Mouse (Mus musculus) embryo, embryonic 11 days (tissue): ENCODE data around the gene Slc30a2.
A peak's percentile ranks its signal among the peaks of the same experiment; 100 is the strongest.
"Not testable (repeated sequence)": the region's sequence is repeated elsewhere in the genome, so short reads cannot be mapped to it uniquely, and the experiment has no call there.

Experiments
- DNase-seq: peaks from one replicate; pipeline ENCODE4 v3.0.0-alpha.2; 2015

The Slc30a2 gene

GRCm38 (mm10) chr4:134343071-134344031 is at the start of gene Slc30a2:
Slc30a2 (plus strand) TSS chr4:134343181.
- DNase-seq, result peak; percentile 37

DNA sequence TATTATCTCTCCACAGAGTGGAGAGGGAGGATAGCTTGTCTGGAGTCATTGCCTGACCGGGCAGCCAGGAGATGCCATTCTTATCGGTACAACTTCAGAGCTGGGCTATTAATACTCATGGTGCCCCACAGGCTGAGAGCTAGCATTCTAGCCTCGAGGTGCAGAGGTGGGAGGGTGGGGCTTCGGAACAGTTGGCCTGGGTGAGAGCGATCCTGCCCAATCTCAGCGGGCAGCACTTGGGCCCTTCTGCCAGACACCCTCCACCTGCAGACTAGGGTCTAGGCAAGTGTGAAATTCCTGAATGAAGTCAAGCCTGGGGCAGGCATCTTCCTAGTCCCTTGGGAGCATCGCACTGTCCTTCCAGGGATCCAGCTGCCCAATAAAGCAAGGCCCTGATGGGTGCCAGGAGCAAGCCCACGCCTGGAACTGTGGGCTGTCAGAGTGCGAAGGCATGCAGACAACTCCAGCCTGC is 49.3 kb upstream of the Slc30a2 start:
- no peak for DNase-seq

DNA sequence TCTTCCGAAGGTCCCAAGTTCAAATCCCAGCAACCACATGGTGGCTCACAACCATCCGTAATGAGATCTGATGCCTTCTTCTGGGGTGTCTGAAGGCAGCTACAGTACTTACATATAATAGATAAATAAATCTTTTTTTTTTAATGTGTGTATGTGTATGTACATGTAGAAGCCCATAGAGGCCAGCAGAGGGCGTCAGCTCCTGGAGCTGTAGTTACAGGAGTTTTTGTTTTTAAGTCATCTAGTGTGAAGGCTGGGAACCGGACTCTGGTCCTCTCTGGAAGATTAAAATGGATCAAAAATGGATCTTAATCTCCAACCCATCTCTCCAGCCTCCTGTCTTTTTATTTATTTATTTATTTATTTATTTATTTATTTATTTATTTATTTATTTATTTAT is 46.9 kb upstream of the Slc30a2 start:
- not testable (repeated sequence) for DNase-seq

- DNase-seq, result no peak
These were observed 46.5 kb upstream of the Slc30a2 start for GRCm38 (mm10) chr4:134296523-134296922.

GRCm38 (mm10) chr4:134297369-134297768 is 45.6 kb upstream of the Slc30a2 start:
- no peak for DNase-seq

GRCm38 (mm10) chr4:134298626-134299497 is 44.1 kb upstream of the Slc30a2 start:
- no peak for DNase-seq

DNA sequence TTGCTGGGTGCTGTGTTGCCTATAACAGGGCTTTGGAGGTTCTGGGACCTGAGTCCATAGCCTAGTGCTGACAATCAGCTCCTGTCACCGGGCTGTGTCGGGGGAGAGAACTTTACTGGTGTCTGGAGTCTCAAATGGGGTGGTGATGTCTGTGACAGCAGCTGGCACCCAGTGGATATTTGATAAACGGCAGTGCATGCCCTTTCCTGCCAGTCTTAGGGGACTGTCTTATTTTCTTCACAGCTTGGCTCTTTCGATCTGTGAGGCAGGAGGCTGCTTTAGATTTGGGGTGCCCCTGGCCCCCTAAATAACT is 43.5 kb upstream of the Slc30a2 start:
- DNase-seq, result no peak

GRCm38 (mm10) chr4:134300316-134300715 is 42.7 kb upstream of the Slc30a2 start:
- no peak for DNase-seq

DNA sequence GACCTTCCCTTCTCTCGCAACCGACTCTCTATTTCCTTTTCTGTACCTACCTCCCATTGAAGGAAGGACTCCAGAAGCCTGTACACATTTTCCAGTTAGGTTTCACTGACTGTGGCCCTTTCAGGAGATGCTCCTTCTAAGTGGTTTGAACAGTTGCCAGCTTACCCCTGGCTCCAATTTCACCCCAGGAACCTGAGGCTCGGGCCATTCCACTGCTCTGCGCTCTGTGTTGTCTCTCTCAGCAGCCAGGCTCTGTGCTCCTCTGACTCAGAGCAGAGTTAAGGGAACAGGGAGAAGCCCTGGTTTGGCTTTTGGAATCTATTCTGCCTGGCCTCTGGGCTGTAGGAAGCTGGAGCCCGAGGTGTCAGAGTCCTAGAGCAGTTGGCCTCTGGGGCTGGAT is 40.9 kb upstream of the Slc30a2 start:
- no peak for DNase-seq

DNA sequence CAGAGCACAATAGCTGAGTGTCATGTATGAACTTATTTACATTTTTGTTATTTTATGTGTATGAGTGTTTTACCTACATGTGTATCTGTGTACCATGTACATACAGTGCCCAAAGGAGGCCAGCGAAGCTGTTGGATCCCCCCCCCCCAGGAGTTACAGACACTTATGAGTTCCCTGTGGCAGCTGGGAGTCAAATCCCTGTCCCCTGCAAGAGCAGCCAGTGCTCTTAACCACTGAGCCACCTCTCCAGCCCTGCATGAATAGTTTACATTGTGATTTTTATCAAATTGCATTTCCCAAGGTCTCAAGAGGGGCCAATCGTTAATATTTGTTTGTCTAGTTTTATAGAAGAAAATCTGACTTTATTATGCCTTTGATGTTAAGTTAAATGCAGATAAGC is 36.0 kb upstream of the Slc30a2 start:
- DNase-seq, result no peak

DNA sequence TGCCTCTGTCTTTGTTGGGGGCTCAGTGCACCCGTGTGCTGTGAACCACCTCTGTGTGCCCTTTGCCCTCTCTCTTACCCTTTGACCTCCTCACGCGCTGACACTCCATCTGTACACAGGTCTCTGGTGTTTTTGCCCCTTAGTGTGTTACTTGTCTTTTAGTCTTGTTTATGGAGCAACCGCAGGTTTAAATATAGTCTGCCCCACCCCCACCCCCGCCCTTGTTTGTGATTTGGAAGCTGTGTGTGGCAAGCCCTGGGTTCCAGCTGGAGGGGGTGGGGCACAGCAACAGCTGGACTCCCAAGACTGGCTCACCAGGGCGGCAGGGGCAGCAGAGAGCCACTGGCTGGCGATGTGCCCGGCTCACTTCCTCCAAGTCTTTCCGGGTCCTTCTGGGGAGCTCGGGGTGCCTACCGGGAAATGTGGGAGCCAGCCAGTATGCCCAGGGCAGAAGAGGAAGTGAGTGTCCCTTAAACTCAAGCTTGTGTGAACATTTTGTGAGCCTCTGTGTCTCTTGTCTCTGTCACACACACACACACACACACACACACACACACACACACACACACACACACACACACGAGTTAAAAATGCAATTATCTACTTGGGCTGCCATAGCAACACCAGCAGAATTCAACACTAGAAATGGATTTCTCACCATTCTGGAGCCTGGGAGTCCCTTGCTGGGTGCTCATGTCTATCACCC is 35.5 kb upstream of the Slc30a2 start:
- peak; percentile 59 for DNase-seq

DNA sequence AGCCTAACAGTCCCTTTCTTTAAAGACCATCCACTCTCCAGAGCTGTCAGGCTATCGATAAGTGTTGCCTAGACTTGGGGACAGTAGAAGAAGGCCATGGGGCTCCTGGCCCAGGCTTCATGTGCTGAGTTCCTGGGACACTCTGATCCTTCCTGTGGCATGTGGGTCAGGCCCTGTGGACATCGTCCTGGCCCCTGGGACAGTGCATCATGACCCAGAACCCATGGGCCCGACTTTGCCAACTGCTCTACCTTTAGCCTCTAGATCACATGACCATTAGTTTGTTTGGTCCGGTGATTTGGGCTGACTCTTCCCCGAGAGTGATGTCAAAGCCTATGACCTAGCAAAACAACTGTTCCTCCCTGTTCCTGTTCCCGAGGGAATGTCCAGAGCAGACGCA is 32.9 kb upstream of the Slc30a2 start:
- no peak for DNase-seq

DNA sequence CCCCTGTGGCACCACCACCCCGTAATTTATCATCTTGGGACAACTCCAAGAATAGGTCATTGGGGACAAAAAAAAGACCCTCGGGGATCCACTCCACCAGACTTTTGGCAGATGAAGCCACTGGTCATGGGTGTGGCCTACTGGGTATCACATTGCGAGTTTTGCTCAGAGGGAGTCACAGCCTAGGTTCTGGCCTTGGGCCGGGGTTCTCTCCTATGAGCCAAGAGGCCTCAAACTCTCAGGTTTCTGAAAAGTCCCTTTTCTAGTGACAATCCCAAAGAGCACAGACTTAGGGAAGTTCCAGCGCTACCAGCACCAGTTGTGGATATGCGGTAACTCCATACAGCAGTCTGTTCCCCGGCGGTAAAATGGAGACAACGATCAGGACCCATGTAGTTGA is 32.3 kb upstream of the Slc30a2 start:
- DNase-seq, result no peak

GRCm38 (mm10) chr4:134311784-134312183 is 31.2 kb upstream of the Slc30a2 start:
- DNase-seq, result no peak

DNA sequence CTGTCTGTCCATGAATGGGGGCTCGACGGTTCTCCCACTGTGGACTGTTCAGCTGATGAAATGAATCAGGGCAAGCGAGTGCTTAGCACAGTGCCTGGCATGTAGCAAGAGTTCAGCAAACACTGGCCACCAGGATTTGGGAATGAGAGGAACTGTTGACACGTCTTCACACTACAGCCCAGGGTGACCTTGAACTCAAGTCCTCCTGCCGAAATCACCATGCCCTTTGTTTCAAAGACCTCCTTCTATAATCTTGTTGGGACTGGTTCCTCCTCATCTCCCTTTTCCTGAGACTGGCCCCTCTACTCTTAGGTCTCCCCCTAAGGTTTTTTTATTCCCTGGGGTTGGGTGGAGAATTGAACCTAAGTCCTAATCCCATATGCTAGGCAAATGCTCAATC is 30.6 kb upstream of the Slc30a2 start:
- no peak for DNase-seq

- no peak for DNase-seq
These were observed 30.1 kb upstream of the Slc30a2 start for GRCm38 (mm10) chr4:134312901-134313300.

DNA sequence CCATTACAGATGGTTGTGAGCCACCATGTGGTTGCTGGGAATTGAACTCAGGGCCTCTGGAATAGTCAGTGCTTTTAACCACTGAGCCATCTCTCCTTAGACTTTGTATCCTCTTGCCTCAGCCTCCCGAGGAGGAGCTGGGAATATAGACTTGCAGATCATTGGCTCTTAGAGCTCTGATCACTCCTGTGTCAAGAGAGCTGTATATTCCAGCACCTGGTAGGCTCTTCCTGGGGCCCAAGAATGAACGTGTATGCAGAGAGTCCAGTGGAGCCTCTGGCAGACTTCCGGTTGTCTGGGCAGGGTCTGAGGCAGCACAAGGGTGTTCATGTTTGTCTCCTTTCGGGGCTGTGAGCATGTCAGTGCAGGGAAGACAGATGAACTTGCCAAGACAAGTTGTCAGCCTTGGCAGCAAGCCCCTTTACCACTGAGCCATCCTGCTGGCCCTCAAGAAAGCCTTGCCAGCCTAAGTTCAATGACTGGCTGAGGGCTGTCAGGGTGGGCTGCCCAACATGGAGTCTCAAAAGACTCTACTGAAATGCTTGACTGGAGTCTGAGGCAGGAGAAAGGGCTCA is 28.8 kb upstream of the Slc30a2 start:
- DNase-seq, result no peak

DNA sequence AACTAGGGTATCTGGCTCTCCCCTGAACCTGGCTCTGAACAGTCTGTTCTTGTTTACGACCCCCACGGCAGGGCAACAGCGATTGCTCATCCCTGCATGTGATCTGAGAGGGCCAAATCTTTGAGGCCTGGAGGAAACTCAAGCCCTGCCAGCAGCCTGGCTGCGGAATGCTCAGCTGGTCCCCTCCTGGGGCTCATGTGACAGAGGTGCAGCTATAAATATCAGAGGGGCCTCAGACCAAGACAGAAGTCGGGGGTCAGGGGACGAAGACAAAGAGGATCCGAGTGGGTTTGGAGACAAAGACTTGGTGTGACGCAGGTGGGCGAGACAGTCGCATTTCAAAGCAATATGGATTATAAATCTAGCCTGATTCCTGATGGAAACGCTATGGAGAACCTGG is 28.1 kb upstream of the Slc30a2 start, which contains the start of gene Trim63:
Gene Trim63, plus strand, starts transcription at position 245 of the 400 bp plus-strand sequence.
- no peak for DNase-seq

- DNase-seq, result no peak
These were observed 27.5 kb upstream of the Slc30a2 start for GRCm38 (mm10) chr4:134315470-134315869.

- DNase-seq, result no peak
These were observed 26.6 kb upstream of the Slc30a2 start for GRCm38 (mm10) chr4:134316390-134316789.

GRCm38 (mm10) chr4:134319074-134319473 is 23.9 kb upstream of the Slc30a2 start:
- no peak for DNase-seq

DNA sequence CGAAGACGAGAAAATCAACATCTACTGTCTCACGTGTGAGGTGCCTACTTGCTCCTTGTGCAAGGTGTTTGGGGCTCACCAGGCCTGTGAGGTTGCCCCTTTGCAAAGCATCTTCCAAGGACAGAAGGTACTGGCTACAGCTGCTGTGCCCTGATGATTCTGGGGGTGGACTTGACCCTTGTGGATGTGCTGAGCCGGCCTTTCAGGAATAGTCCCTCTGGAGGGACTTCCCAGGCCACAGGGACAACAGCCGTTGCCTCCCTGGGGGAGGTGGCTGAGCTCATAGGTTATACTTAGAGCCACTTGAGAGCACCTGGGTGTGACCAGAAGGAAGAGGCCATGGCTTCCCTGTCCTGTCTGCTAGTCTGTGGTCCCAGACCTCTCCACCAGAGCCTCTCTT is 23.3 kb upstream of the Slc30a2 start:
- DNase-seq, result no peak

- DNase-seq, result no peak
These were observed 21.5 kb upstream of the Slc30a2 start for GRCm38 (mm10) chr4:134321524-134321923.
